Mouse (Mus musculus) activated CD4-positive, CD25-positive, alpha-beta regulatory T cell, adult 4 months (primary cell): Measurements from ENCODE around the gene Chst12. TPM values are rescaled to one million over a fixed set of nuclear protein-coding genes. Genes with fewer than 3 reads are reported as not detected.

Source experiments
- ATAC-seq: one replicate; pipeline ENCODE4 v1.8.0; 2017
- polyA plus RNA-seq, 2 experiments: library from polyadenylated mRNA; unstranded; fragments of 100-300 nt; shearing (Covaris generic); gene quantifications; one replicate each; pipeline ENCODE4 v1.2.1; 2017

Chst12 gene
- polyA plus RNA-seq, 2 experiments from 2014 or later = 24.5 to 31.7 TPM

GRCm38 (mm10) chr5:140572611-140573010 is 67.3 kb downstream of the Chst12 start:
- ATAC-seq = no peak

Other genes with a start within 250 kb of the Chst12 start
- gene Mad1l1, start 184.0 kb upstream of the Chst12 start, polyA plus RNA-seq = 10 to 100 TPM; 19.3 to 23.1 TPM
- 10 to 100 TPM; 17.6 to 24.4 TPM for gene Nudt1, start 183.9 kb upstream of the Chst12 start, polyA plus RNA-seq
- 10 to 100 TPM in 1 of 2 experiments, 1 to 10 TPM in 1; 8.3 to 10.7 TPM for gene Mrm2, start 173.7 kb upstream of the Chst12 start, polyA plus RNA-seq
- 1 to 10 TPM in 1 of 2 experiments, under 1 TPM in 1; 0.26 to 1.3 TPM for gene Snx8, start 116.3 kb upstream of the Chst12 start, polyA plus RNA-seq
- 10 to 100 TPM; 28.6 to 32.4 TPM for gene Eif3b, start 86.2 kb upstream of the Chst12 start, polyA plus RNA-seq
- not detected for gene Gm4869, start 59.9 kb upstream of the Chst12 start, polyA plus RNA-seq
- gene Grifin, start 59.5 kb downstream of the Chst12 start, polyA plus RNA-seq = 1 to 10 TPM in 1 of 2 experiments, under 1 TPM in 1; 0.98 to 3.8 TPM
- gene Lfng, start 101.8 kb downstream of the Chst12 start, polyA plus RNA-seq = 10 to 100 TPM; 33.9 to 35.5 TPM
- gene Ttyh3, start 143.5 kb downstream of the Chst12 start, polyA plus RNA-seq = 1 to 10 TPM; 5.2 to 5.6 TPM
- gene Iqce, start 196.8 kb downstream of the Chst12 start, polyA plus RNA-seq = 10 to 100 TPM; 16.8 to 21.2 TPM
- gene Brat1, start 199.5 kb downstream of the Chst12 start, polyA plus RNA-seq = 10 to 100 TPM; 10.3 to 15.2 TPM
- gene Amz1, start 218.6 kb downstream of the Chst12 start, polyA plus RNA-seq = under 1 TPM in 1 of 2 experiments, not detected in 1; 0.17 TPM